Mouse (Mus musculus) intestine, embryonic 15.5 days (tissue): ENCODE results near the gene Olfr804. TPM values are rescaled to one million over a fixed set of nuclear protein-coding genes. Genes with fewer than 3 reads are reported as not detected.

Source experiments
- ATAC-seq: fragments of 200-750 bp; cut with Nextera tagmentation; 2 replicates; pipeline ENCODE4 v1.8.0; 2017; ENCODE audit warnings: moderate TSS enrichment, moderate library complexity
- H3K27ac ChIP-seq: fragments of 300-500 bp; sonication (generic); 2 replicates; pipeline ENCODE4 v1.5.1; 2015; ENCODE audit warnings: mild to moderate bottlenecking, inconsistent platforms
- H3K27me3 ChIP-seq: fragments of 300-500 bp; sonication (generic); replicated peaks from 2 replicates; pipeline ENCODE4 v1.6.1; 2015; ENCODE audit warnings: inconsistent platforms
- H3K36me3 ChIP-seq: fragments of 300-500 bp; sonication (generic); 2 replicates; pipeline ENCODE4 v1.6.1; 2015; ENCODE audit warnings: inconsistent platforms
- H3K4me1 ChIP-seq: fragments of 300-500 bp; sonication (generic); replicated peaks from 2 replicates; pipeline ENCODE4 v1.6.1; 2015; ENCODE audit warnings: inconsistent platforms
- H3K4me2 ChIP-seq: fragments of 300-500 bp; sonication (generic); replicated peaks from 2 replicates; pipeline ENCODE4 v1.6.1; 2015; ENCODE audit warnings: mild to moderate bottlenecking, inconsistent platforms
- H3K4me3 ChIP-seq: fragments of 300-500 bp; sonication (generic); replicated peaks from 2 replicates; pipeline ENCODE4 v1.5.1; 2015; ENCODE audit warnings: inconsistent platforms
- H3K9ac ChIP-seq: fragments of 300-500 bp; sonication (generic); 2 replicates; pipeline ENCODE4 v1.6.1; 2015; ENCODE audit warnings: inconsistent platforms
- H3K9me3 ChIP-seq: fragments of 300-500 bp; sonication (generic); 2 replicates; pipeline ENCODE4 v1.6.1; 2016; ENCODE audit warnings: inconsistent platforms
- WGBS: fragments of 180-500 bp; shearing (Covaris S2); methylation state at CpG from one replicate; pipeline ENCODE4 v1.1.7; 2015; 5-methylcytosine and 5-hydroxymethylcytosine counted together
- polyA plus RNA-seq: library from polyadenylated mRNA; unstranded; fragments of >200 nt; fragmentation: Nextera tagmentation; extraction: Ambion mirVana; gene quantifications from 2 replicates; pipeline ENCODE4 v1.2.1, GENCODE M21; 2015

Gene Olfr804
- not detected in 2 replicates for polyA plus RNA-seq

DNA sequence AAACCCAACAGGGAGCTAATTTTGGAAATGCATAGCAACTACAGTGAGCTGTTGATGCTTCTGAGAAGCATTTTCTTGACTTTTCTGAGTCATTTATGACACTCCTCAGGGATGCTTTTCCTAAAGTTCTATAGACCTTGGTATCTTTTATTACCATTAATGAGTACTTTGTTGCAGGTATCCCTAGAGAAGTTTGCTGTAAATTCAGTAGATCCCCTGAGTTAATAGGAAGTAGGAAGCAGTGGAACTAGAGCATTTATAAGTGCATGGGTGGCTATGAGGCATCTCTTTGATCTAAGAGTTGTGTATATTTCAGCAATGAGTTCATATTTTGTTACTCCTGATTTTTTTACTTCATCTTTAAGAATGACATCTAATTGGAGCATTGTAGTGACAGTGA is at the start of gene Olfr804:
Olfr804 (plus strand) TSS at position 301 of the 400 bp plus-strand sequence.
- Histone ChIP-seq H3K27me3 (no peaks in the 10 kb centered on the region), H3K4me2 (no peak within 1 kb of the TSS), H3K9me3 (no peaks in the 10 kb centered on the region), H3K4me3 (no peak within 1 kb of the TSS), H3K36me3 (no peaks in the 10 kb centered on the region), H3K9ac (no peak within 1 kb of the TSS), H3K27ac (no peak within 1 kb of the TSS), H3K4me1 (no peaks in the 10 kb centered on the region)
- no peak for ATAC-seq

GRCm38 (mm10) chr10:129657394-129657793 is 45.6 kb upstream of the Olfr804 start, which contains the start of gene Olfr800:
TSS of gene Olfr800 (plus strand) at chr10:129657694.
- no peak for ATAC-seq
- H3K27me3 ChIP-seq = no peaks in the 10 kb centered on the region
- no peak within 1 kb of the TSS for H3K4me2 ChIP-seq

GRCm38 (mm10) chr10:129673765-129674164 is 29.2 kb upstream of the Olfr804 start, which contains the start of gene Olfr801:
TSS of gene Olfr801 (minus strand) at chr10:129673865.
- no peak for ATAC-seq
- H3K27me3 ChIP-seq = no peaks in the 10 kb centered on the region
- no peak within 1 kb of the TSS for H3K27ac ChIP-seq
- WGBS = 76% methylated on average over 1 of the region's 1 CpGs
- no peaks in the 10 kb centered on the region for H3K4me1 ChIP-seq
- no peak within 1 kb of the TSS for H3K4me2 ChIP-seq
- H3K9me3 ChIP-seq = no peaks in the 10 kb centered on the region
- no peak within 1 kb of the TSS for H3K9ac ChIP-seq
- no peaks in the 10 kb centered on the region for H3K36me3 ChIP-seq
- no peak within 1 kb of the TSS for H3K4me3 ChIP-seq

More at GRCm38 (mm10) chr10:129657394-129657793, 45.6 kb upstream of the Olfr804 start, which contains the start of gene Olfr800:
- H3K4me1 ChIP-seq = no peaks in the 10 kb centered on the region
- H3K9ac ChIP-seq = no peak within 1 kb of the TSS
- no peaks in the 10 kb centered on the region for H3K36me3 ChIP-seq
- H3K27ac ChIP-seq = no peak within 1 kb of the TSS
- no peaks in the 10 kb centered on the region for H3K9me3 ChIP-seq
- H3K4me3 ChIP-seq = no peak within 1 kb of the TSS

GRCm38 (mm10) chr10:129688069-129688468 is 14.9 kb upstream of the Olfr804 start, which contains the start of gene Olfr802:
TSS of gene Olfr802 (minus strand) at chr10:129688169.
- Histone ChIP-seq H3K4me1 (no peaks in the 10 kb centered on the region), H3K27me3 (no peaks in the 10 kb centered on the region), H3K4me2 (no peak within 1 kb of the TSS), H3K36me3 (no peaks in the 10 kb centered on the region), H3K9me3 (no peaks in the 10 kb centered on the region), H3K4me3 (no peak within 1 kb of the TSS), H3K9ac (no peak within 1 kb of the TSS), H3K27ac (no peak within 1 kb of the TSS)
- ATAC-seq = no peak
- 34% methylated on average over 1 of the region's 1 CpGs for WGBS

GRCm38 (mm10) chr10:129694186-129694585 is 8.8 kb upstream of the Olfr804 start, which contains the start of gene Olfr803:
TSS of gene Olfr803 (minus strand) at chr10:129694286.
- H3K4me1 ChIP-seq = no peaks in the 10 kb centered on the region
- no peaks in the 10 kb centered on the region for H3K9me3 ChIP-seq
- H3K4me2 ChIP-seq = no peak within 1 kb of the TSS
- ATAC-seq = no peak
- H3K27me3 ChIP-seq = no peaks in the 10 kb centered on the region
- H3K4me3 ChIP-seq = no peak within 1 kb of the TSS
- H3K36me3 ChIP-seq = no peaks in the 10 kb centered on the region
- no peak within 1 kb of the TSS for H3K9ac ChIP-seq
- WGBS = 80% methylated on average over 2 of the region's 2 CpGs
- no peak within 1 kb of the TSS for H3K27ac ChIP-seq

DNA sequence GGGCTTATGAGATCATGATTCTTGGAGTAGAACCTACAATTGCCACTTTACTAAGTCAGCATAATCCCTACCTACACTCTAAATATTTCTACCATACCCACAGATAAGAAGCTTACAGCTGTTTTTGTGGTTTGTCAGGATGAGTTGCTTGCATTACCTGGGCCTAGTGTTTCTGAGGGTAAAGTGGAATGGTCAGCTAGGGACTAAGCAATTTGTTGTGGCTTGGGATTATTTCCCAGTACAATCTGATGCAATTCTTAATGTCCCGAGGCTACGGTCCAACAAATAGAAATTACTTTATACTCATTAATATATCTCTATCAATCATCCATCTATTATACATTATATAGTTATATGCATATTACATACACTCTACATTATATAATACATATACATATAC is 26.3 kb downstream of the Olfr804 start, which contains the start of gene Olfr805:
Olfr805 (minus strand) TSS at position 101 of the 400 bp plus-strand sequence.
- H3K9ac ChIP-seq = no peak within 1 kb of the TSS
- no peaks in the 10 kb centered on the region for H3K4me1 ChIP-seq
- no peak within 1 kb of the TSS for H3K4me2 ChIP-seq
- no peaks in the 10 kb centered on the region for H3K36me3 ChIP-seq
- no peaks in the 10 kb centered on the region for H3K27me3 ChIP-seq
- H3K9me3 ChIP-seq = no peaks in the 10 kb centered on the region
- no peak for ATAC-seq
- WGBS = 96% methylated on average over 2 of the region's 2 CpGs
- H3K4me3 ChIP-seq = no peak within 1 kb of the TSS
- H3K27ac ChIP-seq = no peak within 1 kb of the TSS

- no peak within 1 kb of the TSS for H3K4me2 ChIP-seq
- no peaks in the 10 kb centered on the region for H3K9me3 ChIP-seq
- no peaks in the 10 kb centered on the region for H3K4me1 ChIP-seq
- H3K27me3 ChIP-seq = no peaks in the 10 kb centered on the region
- H3K9ac ChIP-seq = no peak within 1 kb of the TSS
- no peak for ATAC-seq
- no peak within 1 kb of the TSS for H3K27ac ChIP-seq
- H3K4me3 ChIP-seq = no peak within 1 kb of the TSS
- H3K36me3 ChIP-seq = no peaks in the 10 kb centered on the region
Measured at GRCm38 (mm10) chr10:129741821-129742220, 38.8 kb downstream of the Olfr804 start, which contains the start of gene Olfr806. TSS of gene Olfr806 (minus strand) at chr10:129741921.

- WGBS = 92% methylated on average over 1 of the region's 1 CpGs
- H3K4me2 ChIP-seq = no peak within 1 kb of the TSS
- H3K4me3 ChIP-seq = no peak within 1 kb of the TSS
- H3K9ac ChIP-seq = no peak within 1 kb of the TSS
- ATAC-seq = no peak
- H3K9me3 ChIP-seq = no peaks in the 10 kb centered on the region
- H3K36me3 ChIP-seq = no peaks in the 10 kb centered on the region
- H3K27ac ChIP-seq = no peak within 1 kb of the TSS
- no peaks in the 10 kb centered on the region for H3K27me3 ChIP-seq
- no peaks in the 10 kb centered on the region for H3K4me1 ChIP-seq
Measured at GRCm38 (mm10) chr10:129757693-129758092, 54.7 kb downstream of the Olfr804 start, which contains the start of gene Olfr807. TSS of gene Olfr807 (minus strand) at chr10:129757793.

Other genes starting within 250 kb of the Olfr804 start
- gene Olfr787, start 241.3 kb upstream of the Olfr804 start, polyA plus RNA-seq = not detected in 2 replicates
- not detected in 2 replicates for gene Olfr788, start 232.2 kb upstream of the Olfr804 start, polyA plus RNA-seq
- gene Olfr789, start 218.5 kb upstream of the Olfr804 start, polyA plus RNA-seq = not detected in 2 replicates
- not detected in 2 replicates for gene Olfr790, start 204.7 kb upstream of the Olfr804 start, polyA plus RNA-seq
- gene Olfr791, start 181.4 kb upstream of the Olfr804 start, polyA plus RNA-seq = not detected in 2 replicates
- gene Olfr792, start 164.0 kb upstream of the Olfr804 start, polyA plus RNA-seq = not detected in 2 replicates
- not detected in 2 replicates for gene Olfr794, start 135.6 kb upstream of the Olfr804 start, polyA plus RNA-seq
- gene Olfr796, start 90.6 kb upstream of the Olfr804 start, polyA plus RNA-seq = not detected in 2 replicates
- gene Olfr798, start 75.3 kb upstream of the Olfr804 start, polyA plus RNA-seq = not detected in 2 replicates
- gene Olfr799, start 65.7 kb upstream of the Olfr804 start, polyA plus RNA-seq = not detected in 2 replicates
- gene Olfr800, start 45.5 kb upstream of the Olfr804 start, polyA plus RNA-seq = not detected in 2 replicates
- gene Olfr801, start 29.3 kb upstream of the Olfr804 start, polyA plus RNA-seq = not detected in 2 replicates
- gene Olfr802, start 15.0 kb upstream of the Olfr804 start, polyA plus RNA-seq = not detected in 2 replicates
- not detected in 2 replicates for gene Olfr803, start 8.9 kb upstream of the Olfr804 start, polyA plus RNA-seq
- gene Olfr805, start 26.2 kb downstream of the Olfr804 start, polyA plus RNA-seq = not detected in 2 replicates
- gene Olfr806, start 38.7 kb downstream of the Olfr804 start, polyA plus RNA-seq = not detected in 2 replicates
- not detected in 2 replicates for gene Olfr807, start 54.6 kb downstream of the Olfr804 start, polyA plus RNA-seq
- not detected in 2 replicates for gene Olfr808, start 62.3 kb downstream of the Olfr804 start, polyA plus RNA-seq
- not detected in 2 replicates for gene Olfr809, start 71.4 kb downstream of the Olfr804 start, polyA plus RNA-seq
- not detected in 2 replicates for gene Olfr810, start 91.7 kb downstream of the Olfr804 start, polyA plus RNA-seq
- gene Olfr811, start 101.2 kb downstream of the Olfr804 start, polyA plus RNA-seq = not detected in 2 replicates
- gene Olfr812, start 142.9 kb downstream of the Olfr804 start, polyA plus RNA-seq = not detected in 2 replicates
- not detected in 2 replicates for gene Olfr813, start 152.2 kb downstream of the Olfr804 start, polyA plus RNA-seq
- gene Olfr814, start 176.6 kb downstream of the Olfr804 start, polyA plus RNA-seq = not detected in 2 replicates
- gene Olfr815, start 202.7 kb downstream of the Olfr804 start, polyA plus RNA-seq = not detected in 2 replicates
- gene Olfr816, start 212.4 kb downstream of the Olfr804 start, polyA plus RNA-seq = not detected in 2 replicates
- gene Olfr818, start 245.9 kb downstream of the Olfr804 start, polyA plus RNA-seq = not detected in 2 replicates